Mouse (Mus musculus) brown adipose tissue, adult 24 weeks (tissue): ENCODE data around the gene Kcmf1. TPM values are rescaled to one million over a fixed set of nuclear protein-coding genes. Genes with fewer than 3 reads are reported as not detected.

Experiments used
- H3K27ac ChIP-seq: fragments of 200-500 bp; replicated peaks from 2 replicates; pipeline ENCODE4 v1.5.1; 2012; ENCODE audit warnings: low read depth, mild to moderate bottlenecking, low read length
- H3K4me1 ChIP-seq: fragments of 200-500 bp; 2 replicates; pipeline ENCODE4 v1.6.1; 2012; ENCODE audit warnings: low read length, mixed read lengths; ENCODE audit not compliant: control insufficient read depth, insufficient read depth, insufficient read length
- H3K4me3 ChIP-seq: fragments of 200-500 bp; 2 replicates; pipeline ENCODE4 v1.5.1; 2012; ENCODE audit warnings: low read depth, mild to moderate bottlenecking, low read length, moderate library complexity; ENCODE audit not compliant: insufficient read depth
- polyA plus RNA-seq: library from polyadenylated mRNA; stranded (reverse); fragments of >200 nt; gene quantifications from 2 replicates; pipeline ENCODE4 v1.2.4, GENCODE M21; 2012; ENCODE audit not compliant: missing spikeins, insufficient read depth, insufficient read length

The Kcmf1 gene
- polyA plus RNA-seq, 1 experiment = 166 TPM

DNA sequence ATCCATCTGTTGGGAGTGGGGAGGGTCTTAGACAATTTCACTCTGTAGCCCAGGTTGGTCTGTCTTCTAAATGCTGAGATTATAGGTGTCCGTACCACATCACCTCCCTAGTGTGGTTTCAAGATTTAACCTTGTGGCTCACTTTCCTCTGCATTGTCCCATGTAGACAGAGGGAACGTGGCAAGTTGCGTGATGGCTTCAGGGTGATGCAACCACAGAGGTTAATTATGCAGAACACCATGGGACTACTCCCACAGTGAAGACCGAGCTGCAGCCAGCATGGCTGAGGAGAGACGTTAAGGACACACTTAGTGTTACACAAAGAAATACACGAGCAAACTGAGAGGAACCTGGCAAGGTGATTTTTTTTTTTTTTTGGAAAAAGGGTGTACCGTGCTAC is 16.6 kb upstream of the Kcmf1 start:
- Histone ChIP-seq H3K27ac (no peak overlapping the region), H3K4me1 (no peaks in the 10 kb centered on the region), H3K4me3 (no peak overlapping the region)

DNA sequence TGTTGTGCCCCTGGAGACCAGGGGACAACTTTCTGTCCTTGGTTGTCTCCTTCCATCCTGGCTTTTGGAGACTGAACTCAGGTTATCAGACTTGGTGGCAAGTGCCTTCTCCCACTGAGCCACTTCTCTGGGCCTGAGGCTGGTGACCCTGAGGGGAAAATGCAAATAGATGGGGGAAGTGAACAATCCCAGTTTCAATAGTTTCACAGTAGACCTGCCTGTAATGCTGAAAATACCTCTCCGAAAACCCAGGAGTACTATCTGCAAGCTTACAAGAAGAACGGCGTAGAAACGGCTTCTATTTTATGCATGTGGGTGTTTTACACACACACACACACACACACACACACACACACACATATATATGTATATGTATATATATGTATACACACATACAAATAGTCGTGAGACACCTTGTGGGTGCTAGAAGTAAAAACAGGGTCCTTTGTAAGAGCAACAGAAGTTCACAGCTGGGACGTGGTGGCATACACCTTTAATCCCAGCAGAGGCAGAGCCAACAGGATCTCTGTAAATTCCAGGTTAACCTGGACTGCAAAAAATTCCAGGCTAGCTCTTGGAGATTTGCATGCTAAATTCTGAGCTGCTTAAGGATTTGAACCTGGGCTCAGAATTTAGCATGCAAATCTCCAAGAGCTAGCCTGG is 14.4 kb upstream of the Kcmf1 start:
- no peak overlapping the region for H3K27ac ChIP-seq
- no peaks in the 10 kb centered on the region for H3K4me1 ChIP-seq
- no peak overlapping the region for H3K4me3 ChIP-seq

DNA sequence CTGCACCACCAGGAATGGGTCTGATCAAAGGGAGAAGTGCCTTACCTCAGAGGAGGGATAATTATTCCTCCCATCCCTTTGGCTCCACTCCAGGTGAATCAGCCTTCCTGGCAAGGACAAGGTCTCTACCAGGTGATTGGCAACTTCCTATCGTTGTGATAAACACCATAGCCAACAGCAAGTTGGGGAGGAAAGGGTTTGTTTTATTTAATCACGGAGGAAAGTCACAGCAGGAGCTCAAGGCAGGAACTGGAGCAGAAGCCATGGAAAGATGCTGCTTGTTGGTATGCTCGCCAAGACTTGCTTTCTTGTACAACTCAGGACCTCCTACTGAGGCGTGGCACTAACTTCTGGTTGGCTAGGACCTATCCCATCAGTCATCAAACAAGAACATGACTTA is 11.5 kb upstream of the Kcmf1 start:
- H3K4me1 ChIP-seq = no peaks in the 10 kb centered on the region
- H3K27ac ChIP-seq = no peak overlapping the region
- H3K4me3 ChIP-seq = no peak overlapping the region

DNA sequence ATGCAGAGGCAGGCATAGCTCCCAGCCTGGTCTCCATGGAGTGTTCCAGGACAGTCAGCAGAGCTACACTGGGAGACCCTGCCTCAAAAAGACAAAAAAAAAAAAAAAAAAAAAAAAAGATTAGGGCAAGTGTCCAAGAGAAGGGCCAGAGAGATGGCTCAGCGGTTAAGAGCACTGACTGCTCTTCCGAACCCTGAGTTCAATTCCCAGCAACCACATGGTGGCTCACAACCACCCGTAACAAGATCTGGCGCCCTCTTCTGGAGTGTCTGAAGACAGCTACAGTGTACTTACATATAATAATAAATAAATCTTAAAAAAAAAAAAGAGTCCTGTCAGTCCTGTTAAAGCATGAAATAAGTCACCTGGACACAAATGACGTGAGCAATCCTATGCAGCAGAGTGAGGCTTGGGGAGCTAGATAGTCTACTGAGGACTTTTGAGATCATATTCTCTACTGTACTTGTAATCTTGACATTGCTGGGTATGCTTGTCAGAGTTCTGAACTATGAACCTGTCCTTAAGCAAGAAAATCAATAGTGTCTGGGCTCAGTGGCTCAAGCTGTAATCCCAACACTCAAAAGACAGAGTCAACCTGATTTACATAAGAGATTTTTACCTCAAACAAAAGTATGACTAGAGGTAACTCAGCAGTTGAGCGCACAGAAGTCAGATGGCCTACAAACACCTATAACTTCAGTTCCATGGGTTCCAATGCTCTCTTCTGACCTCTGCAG is 2.6 kb upstream of the Kcmf1 start:
- Histone ChIP-seq H3K4me3 (no peak overlapping the region), H3K4me1 (peaks cover under 1% of the 10 kb centered on the region; the same call in 1 of the 2 replicates), H3K27ac (no peak overlapping the region)

DNA sequence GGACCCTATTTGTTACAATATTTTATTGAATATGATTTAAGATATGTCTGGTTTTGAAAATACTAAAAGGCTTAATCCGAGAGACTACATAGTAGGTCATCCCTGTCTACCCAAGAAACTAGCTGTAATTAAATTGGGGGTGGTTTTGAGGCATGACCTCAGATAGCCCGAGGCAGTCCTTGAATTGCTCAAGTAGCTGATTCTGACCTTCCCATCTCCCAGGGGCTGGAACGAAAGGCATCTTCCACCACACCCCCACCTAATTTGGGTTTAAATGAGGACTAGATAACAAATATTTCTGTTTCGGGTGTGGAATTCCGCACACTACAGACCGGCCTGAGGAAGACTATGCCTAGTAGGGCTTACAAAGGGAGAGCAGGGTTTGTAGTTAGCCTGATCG is 1.2 kb upstream of the Kcmf1 start:
- H3K4me3 ChIP-seq = 0 out of 2 replicates have a peak overlapping the region, but pooled peaks have one; percentile 12
- H3K4me1 ChIP-seq = peaks cover 11% of the 10 kb centered on the region
- 0 out of 2 replicates have a peak overlapping the region, but pooled peaks have one; percentile 82 for H3K27ac ChIP-seq

- peaks cover 21% of the 10 kb centered on the region for H3K4me1 ChIP-seq
- H3K4me3 ChIP-seq = peak overlapping the region; percentile 85
- H3K27ac ChIP-seq = peak overlapping the region; percentile 76
Measured at GRCm38 (mm10) chr6:72899201-72899780, 488 bp downstream of the Kcmf1 start.

DNA sequence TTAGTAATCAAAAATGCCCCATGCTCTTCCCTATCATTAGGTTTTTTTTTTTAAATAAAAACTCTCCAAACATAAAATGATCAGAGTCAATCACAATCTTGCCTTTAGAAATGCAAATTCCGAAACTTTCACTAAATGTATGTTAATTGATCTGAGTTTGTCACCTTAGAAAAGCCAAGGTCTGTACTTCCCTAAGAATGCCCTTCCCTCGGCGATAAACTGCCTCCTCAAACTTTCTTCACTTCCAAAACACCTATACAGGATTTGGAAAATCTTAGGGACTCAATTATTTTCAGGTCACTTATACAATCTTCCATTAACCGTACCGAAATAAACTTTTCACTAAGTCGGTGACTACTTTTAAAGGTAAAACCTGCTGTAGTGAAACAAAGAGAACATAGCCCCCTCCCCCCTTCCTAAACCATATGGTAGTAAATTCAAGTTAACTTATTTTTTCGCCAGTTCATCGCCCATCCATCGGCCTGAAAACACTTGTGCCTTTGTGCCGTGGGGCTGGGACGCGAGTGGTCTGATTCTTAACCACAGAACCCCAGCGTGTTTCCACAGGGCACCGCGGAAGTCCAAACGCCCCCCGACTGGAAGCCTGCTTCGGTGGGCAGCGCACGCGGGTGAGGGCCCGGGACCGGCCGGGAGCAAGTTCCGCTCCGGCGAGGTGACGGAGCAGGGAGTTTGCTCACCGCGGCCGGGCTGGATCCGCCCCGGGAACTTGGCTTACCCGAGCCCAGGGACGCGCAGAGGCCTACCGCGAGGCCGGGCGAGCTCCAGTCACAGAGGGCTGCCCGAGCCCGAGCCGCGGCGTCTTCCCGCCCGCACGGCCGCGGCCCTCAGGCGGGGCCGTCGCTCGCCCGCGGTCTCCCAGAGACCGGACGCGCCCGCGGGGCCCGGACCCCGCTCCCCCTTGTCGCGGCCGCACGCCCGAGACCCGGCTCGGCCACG is 1.3 kb downstream of the Kcmf1 start:
- peaks cover 24% of the 10 kb centered on the region for H3K4me1 ChIP-seq
- H3K27ac ChIP-seq = peak overlapping the region; percentile 76
- H3K4me3 ChIP-seq = peak overlapping the region; percentile 85

- Histone ChIP-seq H3K4me3 (no peak overlapping the region), H3K4me1 (peaks cover 27% of the 10 kb centered on the region), H3K27ac (no peak overlapping the region)
Measured at GRCm38 (mm10) chr6:72895000-72895399, 4.8 kb downstream of the Kcmf1 start.

GRCm38 (mm10) chr6:72891238-72891637 is 8.5 kb downstream of the Kcmf1 start:
- H3K4me1 ChIP-seq = peaks cover 26% of the 10 kb centered on the region
- no peak overlapping the region for H3K27ac ChIP-seq
- H3K4me3 ChIP-seq = no peak overlapping the region

DNA sequence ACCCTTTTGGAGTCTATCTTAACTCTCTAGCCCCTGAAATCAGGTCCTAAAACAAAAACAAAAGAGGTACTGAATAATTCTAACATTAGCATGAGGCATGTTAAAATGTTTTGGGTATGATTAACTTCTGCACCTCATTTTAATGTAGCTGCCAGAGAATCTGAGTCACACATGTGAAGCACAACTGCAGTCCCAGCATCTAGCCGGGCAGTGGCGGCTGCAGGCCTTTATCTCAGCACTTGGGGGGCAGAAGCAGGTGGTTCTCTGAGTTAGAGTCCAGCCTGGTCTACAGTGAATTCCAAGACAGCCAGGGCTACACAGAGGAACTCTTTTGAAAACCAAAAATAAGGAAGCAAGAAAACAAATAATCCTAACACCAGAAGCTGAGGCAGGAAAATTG is 11.1 kb downstream of the Kcmf1 start:
- Histone ChIP-seq H3K4me3 (no peak overlapping the region), H3K27ac (no peak overlapping the region), H3K4me1 (peaks cover 16% of the 10 kb centered on the region)

DNA sequence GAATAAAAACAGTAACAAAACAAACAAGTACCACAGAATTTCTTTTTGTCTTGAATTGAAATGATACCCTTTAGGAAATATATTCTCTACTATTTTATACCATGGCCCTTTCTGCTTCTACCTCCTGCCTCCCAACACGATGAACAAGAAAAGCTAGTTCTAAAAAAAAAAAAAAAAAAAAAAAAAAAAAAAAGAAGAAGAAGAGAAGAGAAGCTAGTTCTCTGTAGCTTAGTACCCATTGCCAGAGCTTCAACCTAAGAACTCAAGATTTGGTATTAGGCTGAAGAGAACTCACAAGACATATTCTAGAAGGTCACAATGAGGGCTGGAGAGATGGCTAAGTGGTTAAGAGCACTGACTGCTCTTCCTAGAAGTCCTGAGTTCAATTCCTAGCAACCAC is 14.5 kb downstream of the Kcmf1 start:
- Histone ChIP-seq H3K4me3 (no peak overlapping the region), H3K27ac (no peak overlapping the region), H3K4me1 (peaks cover 23% of the 10 kb centered on the region)

- H3K4me3 ChIP-seq = no peak overlapping the region
- no peak overlapping the region for H3K27ac ChIP-seq
- peaks cover 24% of the 10 kb centered on the region for H3K4me1 ChIP-seq
Measured at GRCm38 (mm10) chr6:72884767-72885166, 15.0 kb downstream of the Kcmf1 start.

GRCm38 (mm10) chr6:72882661-72883458 is 16.9 kb downstream of the Kcmf1 start:
- no peak overlapping the region for H3K27ac ChIP-seq
- H3K4me3 ChIP-seq = no peak overlapping the region
- peaks cover 33% of the 10 kb centered on the region for H3K4me1 ChIP-seq

- Histone ChIP-seq H3K4me3 (no peak overlapping the region), H3K27ac (no peak overlapping the region), H3K4me1 (peaks cover 31% of the 10 kb centered on the region)
Measured at GRCm38 (mm10) chr6:72882222-72882621, 17.6 kb downstream of the Kcmf1 start.
